Mouse (Mus musculus) lung, postnatal 0 days (tissue): ENCODE data around the gene Abca3.

ENCODE experiments used
- CTCF ChIP-seq: IDR thresholded peaks from 2 replicates; pipeline ENCODE4 v1.5.1; 2016; ENCODE audit warnings: antibody characterized with exemption, mild to moderate bottlenecking
- EP300 ChIP-seq: IDR thresholded peaks from 2 replicates; pipeline ENCODE4 v1.6.1; 2016; ENCODE audit warnings: antibody characterized with exemption, mild to moderate bottlenecking, control low read depth

DNA sequence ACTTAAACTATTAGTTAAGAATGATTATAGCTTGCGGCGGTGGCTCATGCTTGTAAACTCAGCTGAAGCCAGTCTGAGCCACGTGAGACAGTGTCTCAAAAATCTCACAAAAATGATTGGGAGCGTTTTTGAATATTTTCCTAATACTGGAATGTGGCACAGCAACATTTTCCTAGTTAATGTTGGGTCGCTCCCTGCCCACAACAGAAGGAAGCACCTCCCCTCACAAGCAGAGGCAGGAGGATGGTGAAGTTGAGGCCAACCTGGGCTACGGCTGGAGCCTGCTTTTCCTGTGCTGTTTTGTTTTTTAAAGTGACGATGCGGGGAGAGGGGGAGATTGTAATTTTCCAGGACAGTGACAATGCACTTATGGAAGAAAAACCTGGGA is 75.4 kb downstream of the Abca3 start:
- no peak for TF ChIP-seq CTCF
- no peak for TF ChIP-seq EP300
